Mouse (Mus musculus): ENCODE measurements around the gene Ephb2.

The Ephb2 gene

GRCm38 (mm10) chr4:136835621-136836386, at the start of gene Ephb2:
TSS of gene Ephb2 (minus strand) at chr4:136835988.
- DNase-seq: peak; percentile 56

GRCm38 (mm10) chr4:136878601-136879000, 42.8 kb upstream of the Ephb2 start:
- no peak for DNase-seq

- DNase-seq: no peak
These were observed 42.4 kb upstream of the Ephb2 start for GRCm38 (mm10) chr4:136878171-136878570.

- DNase-seq: peak; percentile 38
These were observed 41.2 kb upstream of the Ephb2 start for GRCm38 (mm10) chr4:136876971-136877370.

- DNase-seq: no peak
These were observed 39.2 kb upstream of the Ephb2 start for GRCm38 (mm10) chr4:136875012-136875411.

GRCm38 (mm10) chr4:136868371-136868770, 32.6 kb upstream of the Ephb2 start:
- no peak for DNase-seq

GRCm38 (mm10) chr4:136867690-136868345, 32.0 kb upstream of the Ephb2 start:
- DNase-seq: no peak

- no peak for DNase-seq
These were observed 29.7 kb upstream of the Ephb2 start for GRCm38 (mm10) chr4:136865531-136865930.

- DNase-seq: no peak
These were observed 29.1 kb upstream of the Ephb2 start for GRCm38 (mm10) chr4:136864751-136865470.

- DNase-seq: no peak
These were observed 27.7 kb upstream of the Ephb2 start for GRCm38 (mm10) chr4:136863517-136863916.

- no peak for DNase-seq
These were observed 26.6 kb upstream of the Ephb2 start for GRCm38 (mm10) chr4:136862411-136862810.

GRCm38 (mm10) chr4:136861806-136862205, 26.0 kb upstream of the Ephb2 start:
- DNase-seq: no peak

GRCm38 (mm10) chr4:136860022-136860421, 24.2 kb upstream of the Ephb2 start:
- no peak for DNase-seq

GRCm38 (mm10) chr4:136855081-136855480, 19.3 kb upstream of the Ephb2 start:
- no peak for DNase-seq

GRCm38 (mm10) chr4:136852989-136853388, 17.2 kb upstream of the Ephb2 start:
- no peak for DNase-seq

- no peak for DNase-seq
These were observed 16.3 kb upstream of the Ephb2 start for GRCm38 (mm10) chr4:136852119-136852518.

- DNase-seq: no peak
These were observed 12.8 kb upstream of the Ephb2 start for GRCm38 (mm10) chr4:136848565-136848964.

GRCm38 (mm10) chr4:136847166-136847565, 11.4 kb upstream of the Ephb2 start:
- DNase-seq: no peak

GRCm38 (mm10) chr4:136842802-136843201, 7.0 kb upstream of the Ephb2 start:
- DNase-seq: no peak

- no peak for DNase-seq
These were observed 6.2 kb upstream of the Ephb2 start for GRCm38 (mm10) chr4:136842033-136842432.

GRCm38 (mm10) chr4:136841056-136841455, 5.3 kb upstream of the Ephb2 start:
- DNase-seq: peak; percentile 72

- DNase-seq: no peak
These were observed 2.7 kb upstream of the Ephb2 start for GRCm38 (mm10) chr4:136838462-136838861.

GRCm38 (mm10) chr4:136838026-136838425, 2.2 kb upstream of the Ephb2 start:
- DNase-seq: no peak

All from liver (tissue).